Mouse (Mus musculus) cortical plate, adult 2 months (tissue): ENCODE results near the gene Umad1. TPM values are rescaled to one million over a fixed set of nuclear protein-coding genes. Genes with fewer than 3 reads are reported as not detected.
"Not testable (repeated sequence)": the region's sequence is repeated elsewhere in the genome, so short reads cannot be mapped to it uniquely, and the experiment has no call there.

ENCODE experiments used
- H3K27ac ChIP-seq: fragments of 200-500 bp; 2 replicates; pipeline ENCODE4 v1.5.1; 2012; ENCODE audit warnings: low read length, control low read depth, inconsistent platforms; ENCODE audit not compliant: insufficient read depth
- H3K4me1 ChIP-seq: fragments of 200-500 bp; 2 replicates; pipeline ENCODE4 v1.6.1; 2011; ENCODE audit warnings: low read length; ENCODE audit not compliant: control insufficient read depth, insufficient read depth
- H3K4me3 ChIP-seq: fragments of 200-500 bp; 2 replicates; pipeline ENCODE4 v1.5.1; 2011; ENCODE audit warnings: mild to moderate bottlenecking, low read length, control low read depth; ENCODE audit not compliant: insufficient read depth
- CTCF ChIP-seq: fragments of 200-500 bp; IDR thresholded peaks from 2 replicates; pipeline ENCODE4 v1.5.1; 2011; ENCODE audit warnings: mild to moderate bottlenecking, control low read depth, low read length; ENCODE audit not compliant: insufficient read depth; ENCODE audit errors: extremely low read depth
- POLR2A ChIP-seq: fragments of 200-500 bp; IDR thresholded peaks from 2 replicates; pipeline ENCODE4 v1.6.1; 2011; ENCODE audit warnings: mild to moderate bottlenecking, low read length, control low read depth; ENCODE audit not compliant: insufficient read depth; ENCODE audit errors: extremely low read depth
- polyA plus RNA-seq: library from polyadenylated mRNA; depleted of rRNA; stranded (reverse); fragments of >200 nt; gene quantifications from 2 replicates; pipeline ENCODE4 v1.2.3, GENCODE M21; 2012

The Umad1 gene
- polyA plus RNA-seq, 1 experiment = 40.2 TPM

DNA sequence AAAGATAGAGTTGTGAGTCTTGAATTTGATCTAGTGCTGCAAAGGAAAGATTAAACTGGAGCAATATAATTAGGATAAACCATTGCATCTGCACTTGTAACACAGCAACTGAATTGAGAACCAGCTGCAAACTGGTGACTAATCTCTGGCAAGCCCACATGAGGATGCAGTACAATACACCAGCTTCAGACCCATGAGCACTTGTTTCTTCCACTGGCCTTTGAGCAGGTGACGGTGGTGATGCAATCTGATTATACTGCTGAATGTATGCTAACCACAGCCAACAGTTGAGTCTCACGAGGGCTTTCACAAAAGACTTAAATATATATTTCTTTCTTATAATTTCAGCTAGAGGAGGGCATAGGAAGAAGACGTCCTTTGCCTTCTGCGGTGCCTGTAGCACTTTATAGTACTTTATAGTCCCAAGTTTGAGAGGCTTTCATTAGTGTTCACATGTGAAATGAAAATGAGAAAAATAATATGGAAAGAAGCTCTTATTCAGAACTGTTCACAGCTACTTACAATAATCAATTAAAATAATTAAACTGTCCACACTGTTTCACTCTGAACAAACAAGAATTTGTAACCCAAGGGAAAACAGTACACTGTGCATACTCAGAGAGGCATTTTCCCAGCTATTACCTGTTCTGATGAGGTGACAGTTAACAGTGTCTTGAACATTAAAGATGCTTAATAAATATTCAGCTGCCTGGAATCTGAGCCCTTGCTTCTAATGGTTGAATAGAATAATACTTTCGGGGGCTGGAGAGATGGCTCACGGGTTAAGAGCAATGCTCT, 40.2 kb downstream of the Umad1 start:
- no peak overlapping the region for H3K27ac ChIP-seq

DNA sequence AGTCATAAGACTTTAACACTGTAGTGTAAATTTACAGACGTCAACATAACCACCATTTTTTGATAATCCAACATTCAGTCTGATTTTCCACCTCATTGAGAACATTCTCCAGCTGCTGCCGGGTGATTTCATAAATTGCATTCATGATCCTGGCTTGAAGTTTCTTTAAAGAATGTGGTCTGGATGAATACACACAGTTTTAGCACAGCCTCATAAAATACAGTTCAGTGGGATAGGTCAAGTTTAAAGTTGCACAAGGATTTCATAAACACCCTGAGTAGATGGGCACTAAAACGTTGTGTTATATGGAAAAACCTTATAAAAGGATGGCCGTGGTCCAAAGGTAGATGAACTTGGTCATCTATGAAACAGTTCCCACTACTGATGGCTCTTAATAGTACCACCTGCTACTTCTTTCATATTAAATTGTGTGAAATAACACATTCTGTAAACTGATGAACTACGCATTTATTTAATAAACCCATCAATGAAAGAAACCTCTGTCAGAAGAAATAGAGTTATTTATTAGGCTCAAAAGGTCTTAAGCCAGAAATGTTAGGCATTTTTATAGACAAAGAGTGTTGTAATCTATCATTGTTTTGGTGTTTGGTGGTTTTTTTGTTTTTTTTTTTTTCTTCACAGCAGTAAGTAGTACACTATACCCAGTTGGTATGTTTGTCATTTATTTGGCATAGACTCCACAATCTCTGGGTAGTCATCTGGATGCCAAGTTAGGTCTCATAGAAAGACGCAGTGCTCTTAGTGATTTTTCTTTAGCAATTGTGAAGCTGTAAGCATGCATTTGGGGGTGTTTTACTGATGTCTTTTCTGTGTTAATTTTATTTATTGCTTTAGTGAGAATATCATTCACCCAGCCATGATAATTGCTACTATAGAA, 49.0 kb downstream of the Umad1 start:
- Histone ChIP-seq H3K4me3 (no peak overlapping the region), H3K4me1 (peaks cover 1% of the 10 kb centered on the region; the same call in 1 of the 2 replicates), H3K27ac (no peak overlapping the region)
- no peak for TF ChIP-seq POLR2A
- TF ChIP-seq CTCF = no peak

More for the DNA sequence above, 40.2 kb downstream of the Umad1 start:
- Histone ChIP-seq H3K4me1 (no peaks in the 10 kb centered on the region), H3K4me3 (no peak overlapping the region)
- TF ChIP-seq POLR2A (no peak), CTCF (no peak)

DNA sequence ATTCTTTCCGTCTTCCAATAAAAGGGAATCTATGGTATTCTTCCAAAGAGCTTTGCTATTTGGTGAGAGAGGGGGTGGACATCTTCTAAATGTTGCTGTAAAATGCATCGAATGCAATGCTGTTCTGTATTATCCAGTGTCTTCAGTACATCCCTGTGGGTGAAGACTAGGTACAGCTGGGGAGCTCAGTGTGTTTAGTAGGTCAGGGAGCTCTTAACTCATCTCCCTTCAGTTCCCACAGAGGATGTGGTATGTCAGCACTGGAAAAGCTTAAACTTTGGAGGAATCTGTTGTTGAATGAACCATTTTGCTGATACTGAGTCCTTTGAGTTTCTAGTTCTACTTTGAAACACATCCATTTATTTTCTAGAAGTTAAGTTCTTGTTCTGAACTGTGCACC, 53.5 kb downstream of the Umad1 start:
- Histone ChIP-seq H3K4me1 (peaks cover 1% of the 10 kb centered on the region; the same call in 1 of the 2 replicates), H3K4me3 (no peak overlapping the region), H3K27ac (no peak overlapping the region)
- no peak for TF ChIP-seq POLR2A
- no peak for TF ChIP-seq CTCF

DNA sequence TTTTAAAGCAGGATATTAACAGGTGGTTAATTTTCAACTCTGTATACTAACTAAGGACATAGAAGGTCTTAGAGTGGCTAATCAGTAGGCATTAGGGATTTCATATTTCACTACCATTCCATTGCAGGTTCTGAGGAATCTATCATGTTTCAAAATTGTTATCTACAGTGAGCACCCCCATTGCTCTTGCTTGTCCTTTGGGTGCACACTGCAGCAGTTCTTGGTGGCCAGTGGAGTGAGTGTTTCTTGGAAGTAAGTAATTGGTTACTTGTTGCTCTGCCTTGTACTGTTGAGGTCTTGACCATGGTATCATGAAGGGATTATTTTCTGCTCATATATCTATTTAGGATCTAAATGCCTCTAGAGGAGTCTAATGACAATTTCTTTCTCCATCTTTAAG, 57.1 kb downstream of the Umad1 start:
- H3K4me1 ChIP-seq = peaks cover 1% of the 10 kb centered on the region; the same call in 1 of the 2 replicates
- H3K27ac ChIP-seq = no peak overlapping the region
- no peak for TF ChIP-seq CTCF
- no peak for TF ChIP-seq POLR2A
- H3K4me3 ChIP-seq = no peak overlapping the region

DNA sequence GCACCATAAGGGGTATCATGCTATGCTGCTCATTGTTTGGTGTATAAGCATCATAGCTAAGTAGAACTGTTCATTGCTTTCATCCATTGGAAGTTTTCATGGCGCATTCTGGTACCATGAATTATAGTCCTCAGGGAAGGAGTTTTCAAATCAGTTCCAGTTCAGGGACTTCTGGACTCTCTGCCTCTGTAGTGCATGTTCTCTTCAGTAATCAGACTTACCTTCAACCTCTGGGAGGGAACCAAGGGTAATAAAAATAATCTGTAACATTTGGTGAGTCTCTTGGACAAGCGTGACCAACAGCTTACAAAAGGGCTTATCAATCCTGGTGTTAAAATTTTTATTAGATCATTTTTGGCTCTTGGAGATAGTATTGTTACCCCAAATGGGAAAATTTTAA, 60.5 kb downstream of the Umad1 start:
- Histone ChIP-seq H3K27ac (no peak overlapping the region), H3K4me1 (no peaks in the 10 kb centered on the region), H3K4me3 (no peak overlapping the region)
- no peak for TF ChIP-seq CTCF

DNA sequence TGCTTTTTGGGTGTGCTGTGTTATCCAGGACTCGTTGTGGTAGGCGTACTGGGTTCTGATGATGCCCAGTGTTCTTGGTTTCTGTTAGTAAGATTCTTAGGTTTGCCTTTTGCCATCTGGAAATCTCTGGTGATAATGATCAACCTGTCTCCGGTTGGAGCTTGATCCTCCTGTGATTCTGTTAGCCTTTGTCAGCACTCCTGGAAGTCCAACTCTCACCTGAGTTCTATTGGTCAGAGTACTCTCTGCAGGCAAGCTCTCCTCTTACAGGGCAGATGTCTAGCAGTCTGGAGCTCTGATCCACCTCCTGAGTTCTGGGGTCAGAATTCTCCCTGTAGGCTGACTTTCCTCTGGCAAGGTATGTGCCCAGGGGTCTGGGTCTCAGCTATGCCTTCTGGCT, 72.4 kb downstream of the Umad1 start:
- H3K4me3 ChIP-seq, H3K4me1 ChIP-seq, H3K27ac ChIP-seq: not testable (repeated sequence)

DNA sequence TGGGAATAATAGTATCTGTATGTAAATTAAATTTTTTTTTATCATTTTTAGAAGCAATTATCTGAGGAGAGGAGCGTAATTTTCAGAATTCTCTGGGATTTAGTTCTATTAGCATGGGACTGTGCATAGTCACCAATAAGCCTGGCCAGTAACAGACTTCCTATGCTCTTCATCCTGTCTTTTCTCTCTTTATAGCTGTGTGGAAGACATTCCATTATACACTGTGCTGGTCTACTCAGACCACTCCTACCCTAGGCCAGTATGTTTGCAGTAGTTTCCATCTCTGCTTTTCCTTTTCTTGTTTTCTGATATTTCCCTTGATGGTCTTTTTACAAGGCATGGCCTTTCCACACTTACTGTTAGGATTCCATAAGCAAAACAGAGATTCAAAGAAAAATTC, 74.3 kb downstream of the Umad1 start:
- H3K4me1 ChIP-seq = no peaks in the 10 kb centered on the region
- H3K27ac ChIP-seq = no peak overlapping the region

DNA sequence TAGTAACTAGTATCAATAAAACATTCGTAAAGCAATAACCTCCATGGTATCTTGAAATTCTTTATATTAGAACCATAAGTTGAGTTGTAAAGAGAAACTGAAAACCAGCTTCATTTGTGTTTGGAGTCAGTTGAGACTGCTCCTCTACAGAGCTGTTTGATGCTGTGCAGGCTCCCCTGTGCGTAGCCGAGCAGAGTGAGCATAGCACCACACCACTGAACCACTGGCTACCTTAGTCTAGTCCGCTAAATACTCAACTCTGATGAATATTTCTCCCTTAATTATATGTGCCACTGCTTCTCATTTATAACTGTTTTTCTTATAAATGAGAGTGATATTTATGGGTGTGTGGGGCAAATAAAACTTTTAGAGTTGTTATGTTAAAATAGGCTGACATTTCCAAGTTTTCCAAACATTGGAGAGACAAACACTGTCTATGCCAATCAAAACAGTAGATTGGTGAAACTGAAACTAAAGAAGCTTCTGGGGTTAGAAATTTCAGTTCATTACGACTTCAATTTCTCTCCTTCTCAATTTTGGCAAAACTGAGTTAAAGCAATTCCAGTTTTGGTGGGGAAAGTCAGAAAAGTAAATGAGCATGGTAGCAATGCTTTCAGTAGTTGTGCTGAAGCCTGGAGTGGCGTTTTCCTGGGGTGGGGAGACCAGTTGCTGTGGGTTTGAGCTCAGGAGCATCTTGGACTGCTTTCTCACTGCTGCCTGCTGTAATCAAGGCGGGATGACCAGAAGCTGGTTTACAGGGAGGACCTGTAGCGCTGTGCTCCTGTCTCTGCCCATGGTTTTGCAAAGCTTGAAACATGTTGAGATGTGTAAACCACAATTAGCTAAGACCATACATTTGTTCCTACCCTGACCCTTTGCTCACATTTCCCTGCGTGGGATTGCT, 77.7 kb downstream of the Umad1 start:
- Histone ChIP-seq H3K27ac (no peak overlapping the region), H3K4me3 (no peak overlapping the region)

More for the DNA sequence above, 74.3 kb downstream of the Umad1 start:
- no peak overlapping the region for H3K4me3 ChIP-seq
- no peak for TF ChIP-seq POLR2A
- TF ChIP-seq CTCF = no peak

DNA sequence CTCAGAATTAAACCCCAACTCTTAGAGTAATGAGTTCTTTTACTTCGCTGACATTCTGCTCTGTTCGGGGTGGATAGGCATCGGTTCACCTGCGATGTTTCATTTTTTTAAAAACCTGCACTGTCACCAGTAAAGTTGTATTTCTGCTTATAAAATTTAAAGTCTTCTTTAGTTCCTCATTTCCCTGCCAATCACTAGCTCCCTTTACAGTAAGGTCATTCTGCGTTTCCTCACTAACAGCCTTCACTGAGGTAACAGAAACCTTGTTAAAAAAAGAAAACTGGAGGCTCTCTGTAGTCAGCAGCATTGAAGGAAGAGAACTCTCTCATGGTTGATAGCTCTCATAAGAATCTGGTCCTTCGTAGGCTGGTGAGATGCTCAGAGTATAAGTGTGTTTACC, 80.4 kb downstream of the Umad1 start:
- TF ChIP-seq POLR2A (no peak), CTCF (no peak)
- no peak overlapping the region for H3K27ac ChIP-seq
- H3K4me1 ChIP-seq = no peaks in the 10 kb centered on the region; the same call in 1 of the 2 replicates
- no peak overlapping the region for H3K4me3 ChIP-seq

More for the DNA sequence above, 77.7 kb downstream of the Umad1 start:
- H3K4me1 ChIP-seq = no peaks in the 10 kb centered on the region; the same call in 1 of the 2 replicates
- TF ChIP-seq CTCF (no peak), POLR2A (no peak)
